Mouse (Mus musculus): Measurements from ENCODE around the gene Serpina3k. TPM values are rescaled to one million over a fixed set of nuclear protein-coding genes. Genes with fewer than 3 reads are reported as not detected.
"Not testable (repeated sequence)": the region's sequence is repeated elsewhere in the genome, so short reads cannot be mapped to it uniquely, and the experiment has no call there.

Gene Serpina3k
- polyA plus RNA-seq, 1 experiment from 2014 or later, result not detected

DNA sequence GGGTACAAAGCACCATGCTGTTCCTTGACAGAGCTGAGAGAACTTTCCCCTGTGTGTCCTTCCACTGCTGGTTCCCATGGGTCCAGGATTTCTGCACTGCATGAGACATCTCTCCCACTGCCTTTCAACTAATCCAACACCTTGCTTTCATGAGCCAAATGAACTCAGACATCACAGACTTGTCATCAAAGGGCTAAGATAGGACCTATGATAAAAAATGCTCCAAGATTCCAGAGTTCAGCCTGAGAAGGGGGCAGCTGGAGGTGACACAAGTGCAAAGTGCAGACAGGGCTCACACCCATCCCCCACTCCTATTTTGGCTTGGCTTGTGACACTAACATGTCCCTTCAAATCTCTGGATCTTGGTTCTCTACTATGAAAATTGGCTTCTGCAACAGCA is 50.2 kb downstream of the Serpina3k start:
- CTCF ChIA-PET, result no interaction called here
- H3K27me3 ChIP-seq, result peaks cover 6% of the 10 kb centered on the region
- no peak for ATAC-seq
- POLR2A ChIA-PET, result no interaction called here
- no peak for TF ChIP-seq CTCF (IDR thresholded peaks at IDR 0.05)
- in situ Hi-C loops (cut with MboI; ENCODE audit: low pct_unique_long_range_greater_than_20kb), result no loop called here
- DNase-seq (ENCODE audit: low read depth, low spot score), result no peak

DNA sequence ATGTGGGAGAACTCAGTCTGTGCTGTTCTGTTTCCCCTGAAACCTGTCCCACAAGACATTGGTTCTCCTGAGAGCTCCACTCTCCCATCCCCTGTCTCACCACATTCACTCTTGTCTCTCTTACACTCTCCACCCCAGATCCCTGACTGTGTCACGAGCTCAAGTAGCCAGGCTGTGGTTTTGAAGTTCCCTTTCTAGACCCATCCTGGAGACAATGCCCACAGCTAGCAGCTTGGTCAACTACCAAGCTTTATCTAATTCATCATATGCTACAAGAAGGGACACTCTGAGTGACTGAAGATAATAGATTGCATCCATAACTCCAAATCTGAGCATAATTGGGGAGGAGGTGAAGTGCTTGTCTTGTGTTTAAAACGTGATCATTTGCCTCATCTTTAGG is 52.8 kb downstream of the Serpina3k start:
- H3K27me3 ChIP-seq; DNase-seq (ENCODE audit: low read depth, low spot score); ATAC-seq; CTCF ChIA-PET; POLR2A ChIA-PET: not testable (repeated sequence)
- in situ Hi-C loops (cut with MboI; ENCODE audit: low pct_unique_long_range_greater_than_20kb), result loop anchor here (5.0 kb wide), 1 partner anchor 244 kb away; no protein-coding TSS in a partner anchor

Other genes with a start within 250 kb of the Serpina3k start
- gene Serpina5, start 237.4 kb upstream of the Serpina3k start, polyA plus RNA-seq (2021), result 0.06 TPM
- not detected for gene Serpina3a, start 225.8 kb upstream of the Serpina3k start, polyA plus RNA-seq (2021)
- not detected for gene Serpina3b, start 210.5 kb upstream of the Serpina3k start, polyA plus RNA-seq (2021)
- 0.04 TPM for gene Serpina3c, start 184.6 kb upstream of the Serpina3k start, polyA plus RNA-seq (2021)
- 0.10 TPM for gene Serpina3f, start 123.9 kb upstream of the Serpina3k start, polyA plus RNA-seq (2021)
- gene Serpina3g, start 102.2 kb upstream of the Serpina3k start, polyA plus RNA-seq (2021), result 1.6 TPM
- 0.59 TPM for gene Serpina3i, start 75.4 kb upstream of the Serpina3k start, polyA plus RNA-seq (2021)
- gene Serpina3j, start 23.9 kb upstream of the Serpina3k start, polyA plus RNA-seq (2021), result not detected
- 0.15 TPM for gene Serpina3m, start within 50 bp of the Serpina3k start, polyA plus RNA-seq (2021)
- 8.9 TPM for gene Serpina3n, start 68.2 kb downstream of the Serpina3k start, polyA plus RNA-seq (2021)
- gene Gsc, start 134.8 kb downstream of the Serpina3k start, polyA plus RNA-seq (2021), result 1.0 TPM

All from Patski (cell line).